Mouse (Mus musculus): Measurements from ENCODE around the gene Spsb2. TPM values are rescaled to one million over a fixed set of nuclear protein-coding genes. Genes with fewer than 3 reads are reported as not detected.

Gene Spsb2
- polyA plus RNA-seq (2012; rRNA removed), result 20.2 and 22.4 TPM in 2 replicates

GRCm38 (mm10) chr6:124808358-124809012, at the start of gene Spsb2:
Gene Spsb2 (plus strand): TSS chr6:124808661.
- Histone ChIP-seq H3K4me1 (ENCODE audit: control insufficient read depth, insufficient read depth, low read length) (peaks cover 20% of the 10 kb centered on the region), H3K4me3 (replicated peaks; ENCODE audit: extremely low read depth, low read depth, low read length) (peak within 1 kb of the TSS; percentile 94)
- peak; percentile 81 for DNase-seq
- WGBS, result 3% methylated on average over 29 of the region's 29 CpGs
- peak; percentile 46; the same call in 1 of the 2 replicates for TF ChIP-seq POLR2A (IDR thresholded peaks at IDR 0.05; ENCODE audit: borderline replicate concordance, extremely low read depth, low read depth, low read length)
- TF ChIP-seq CTCF (IDR thresholded peaks at IDR 0.05; ENCODE audit: insufficient read depth, low read length), result no peak

- Histone ChIP-seq H3K4me3 (replicated peaks; ENCODE audit: extremely low read depth, low read depth, low read length) (no peak overlapping the region), H3K4me1 (ENCODE audit: control insufficient read depth, insufficient read depth, low read length) (peaks cover 12% of the 10 kb centered on the region; the same call in 1 of the 2 replicates)
- DNase-seq, result no peak
- 43% methylated on average over 2 of the region's 2 CpGs for WGBS
- TF ChIP-seq CTCF (IDR thresholded peaks at IDR 0.05; ENCODE audit: insufficient read depth, low read length) (no peak), POLR2A (IDR thresholded peaks at IDR 0.05; ENCODE audit: borderline replicate concordance, extremely low read depth, low read depth, low read length) (no peak)
Observed at GRCm38 (mm10) chr6:124758849-124759232, 49.6 kb upstream of the Spsb2 start.

GRCm38 (mm10) chr6:124759259-124759658, 49.2 kb upstream of the Spsb2 start:
- peak; percentile 98 for TF ChIP-seq CTCF (IDR thresholded peaks at IDR 0.05; ENCODE audit: insufficient read depth, low read length)
- TF ChIP-seq POLR2A (IDR thresholded peaks at IDR 0.05; ENCODE audit: borderline replicate concordance, extremely low read depth, low read depth, low read length), result 0 out of 2 replicates have a peak, but pooled peaks have one; percentile 8
- H3K4me1 ChIP-seq (ENCODE audit: control insufficient read depth, insufficient read depth, low read length), result peaks cover 11% of the 10 kb centered on the region; the same call in 1 of the 2 replicates
- 2% methylated on average over 5 of the region's 5 CpGs for WGBS
- DNase-seq, result peak; percentile 83
- H3K4me3 ChIP-seq (replicated peaks; ENCODE audit: extremely low read depth, low read depth, low read length), result peak overlapping the region; percentile 4

- TF ChIP-seq CTCF (IDR thresholded peaks at IDR 0.05; ENCODE audit: insufficient read depth, low read length) (no peak), POLR2A (IDR thresholded peaks at IDR 0.05; ENCODE audit: borderline replicate concordance, extremely low read depth, low read depth, low read length) (no peak)
- H3K4me3 ChIP-seq (replicated peaks; ENCODE audit: extremely low read depth, low read depth, low read length), result no peak overlapping the region
- 79% methylated on average over 7 of the region's 7 CpGs for WGBS
- DNase-seq, result no peak
- no peaks in the 10 kb centered on the region for H3K4me1 ChIP-seq (ENCODE audit: control insufficient read depth, insufficient read depth, low read length)
Observed at GRCm38 (mm10) chr6:124765951-124766350, 42.5 kb upstream of the Spsb2 start.

- WGBS, result 68% methylated on average over 4 of the region's 4 CpGs
Observed at GRCm38 (mm10) chr6:124767536-124767919, 40.9 kb upstream of the Spsb2 start.

GRCm38 (mm10) chr6:124767920-124768703, 40.3 kb upstream of the Spsb2 start:
- TF ChIP-seq CTCF (IDR thresholded peaks at IDR 0.05; ENCODE audit: insufficient read depth, low read length), result no peak
- no peak for TF ChIP-seq POLR2A (IDR thresholded peaks at IDR 0.05; ENCODE audit: borderline replicate concordance, extremely low read depth, low read depth, low read length)
- WGBS, result 42% methylated on average over 19 of the region's 19 CpGs
- Histone ChIP-seq H3K4me1 (ENCODE audit: control insufficient read depth, insufficient read depth, low read length) (no peaks in the 10 kb centered on the region), H3K4me3 (replicated peaks; ENCODE audit: extremely low read depth, low read depth, low read length) (no peak overlapping the region)
- DNase-seq, result no peak

More at GRCm38 (mm10) chr6:124767536-124767919, 40.9 kb upstream of the Spsb2 start:
- no peak for TF ChIP-seq CTCF (IDR thresholded peaks at IDR 0.05; ENCODE audit: insufficient read depth, low read length)
- no peak for TF ChIP-seq POLR2A (IDR thresholded peaks at IDR 0.05; ENCODE audit: borderline replicate concordance, extremely low read depth, low read depth, low read length)
- Histone ChIP-seq H3K4me3 (replicated peaks; ENCODE audit: extremely low read depth, low read depth, low read length) (no peak overlapping the region), H3K4me1 (ENCODE audit: control insufficient read depth, insufficient read depth, low read length) (no peaks in the 10 kb centered on the region)
- DNase-seq, result no peak

GRCm38 (mm10) chr6:124768704-124769044, 39.8 kb upstream of the Spsb2 start:
- Histone ChIP-seq H3K4me3 (replicated peaks; ENCODE audit: extremely low read depth, low read depth, low read length) (no peak overlapping the region), H3K4me1 (ENCODE audit: control insufficient read depth, insufficient read depth, low read length) (no peaks in the 10 kb centered on the region)
- TF ChIP-seq POLR2A (IDR thresholded peaks at IDR 0.05; ENCODE audit: borderline replicate concordance, extremely low read depth, low read depth, low read length) (no peak), CTCF (IDR thresholded peaks at IDR 0.05; ENCODE audit: insufficient read depth, low read length) (no peak)
- no peak for DNase-seq
- 12% methylated on average over 9 of the region's 9 CpGs for WGBS

- Histone ChIP-seq H3K4me1 (ENCODE audit: control insufficient read depth, insufficient read depth, low read length) (no peaks in the 10 kb centered on the region), H3K4me3 (replicated peaks; ENCODE audit: extremely low read depth, low read depth, low read length) (peak within 1 kb of the TSS; percentile 29)
- DNase-seq, result peak; percentile 29
- TF ChIP-seq POLR2A (IDR thresholded peaks at IDR 0.05; ENCODE audit: borderline replicate concordance, extremely low read depth, low read depth, low read length), result no peak
- no peak for TF ChIP-seq CTCF (IDR thresholded peaks at IDR 0.05; ENCODE audit: insufficient read depth, low read length)
- under 1% methylated on average over 54 of the region's 54 CpGs for WGBS
Observed at GRCm38 (mm10) chr6:124769101-124769765, 39.2 kb upstream of the Spsb2 start, which contains the start of gene Eno2. Gene Eno2 (minus strand): TSS chr6:124769673.

- TF ChIP-seq CTCF (IDR thresholded peaks at IDR 0.05; ENCODE audit: insufficient read depth, low read length) (no peak), POLR2A (IDR thresholded peaks at IDR 0.05; ENCODE audit: borderline replicate concordance, extremely low read depth, low read depth, low read length) (no peak)
- no peaks in the 10 kb centered on the region for H3K4me1 ChIP-seq (ENCODE audit: control insufficient read depth, insufficient read depth, low read length)
- no peak for DNase-seq
- WGBS, result 56% methylated on average over 7 of the region's 7 CpGs
- no peak overlapping the region for H3K4me3 ChIP-seq (replicated peaks; ENCODE audit: extremely low read depth, low read depth, low read length)
Observed at GRCm38 (mm10) chr6:124770013-124770412, 38.4 kb upstream of the Spsb2 start.

All from lung, adult 2 months (tissue).